Mouse (Mus musculus) left cerebral cortex, adult 6 months (tissue): ENCODE results near the gene Plekha8. TPM values are rescaled to one million over a fixed set of nuclear protein-coding genes. Genes with fewer than 3 reads are reported as not detected.

Experiments
- long read RNA-seq, 2 experiments: library from polyadenylated mRNA; unstranded; transcript quantifications; one replicate each; pipeline ENCODE4 v2.0.0; 2019 to 2020
- polyA plus RNA-seq: library from polyadenylated mRNA; unstranded; fragments of <200 nt; fragmentation: Nextera tagmentation; gene quantifications from 2 replicates; pipeline ENCODE4 v1.2.3, GENCODE M21; 2021

Plekha8 gene
- polyA plus RNA-seq = 1.2 and 3.5 TPM in 2 replicates
- long read RNA-seq, experiment 1, partial matches to known transcripts = 4 of 21 reads
- long read RNA-seq, experiment 1, other reads (novel, unspliced or antisense) = 17 of 21 reads
- long read RNA-seq, experiment 2, partial matches to known transcripts = 0 of 1 reads
- long read RNA-seq, experiment 2, other reads (novel, unspliced or antisense) = 1 of 1 reads

DNA sequence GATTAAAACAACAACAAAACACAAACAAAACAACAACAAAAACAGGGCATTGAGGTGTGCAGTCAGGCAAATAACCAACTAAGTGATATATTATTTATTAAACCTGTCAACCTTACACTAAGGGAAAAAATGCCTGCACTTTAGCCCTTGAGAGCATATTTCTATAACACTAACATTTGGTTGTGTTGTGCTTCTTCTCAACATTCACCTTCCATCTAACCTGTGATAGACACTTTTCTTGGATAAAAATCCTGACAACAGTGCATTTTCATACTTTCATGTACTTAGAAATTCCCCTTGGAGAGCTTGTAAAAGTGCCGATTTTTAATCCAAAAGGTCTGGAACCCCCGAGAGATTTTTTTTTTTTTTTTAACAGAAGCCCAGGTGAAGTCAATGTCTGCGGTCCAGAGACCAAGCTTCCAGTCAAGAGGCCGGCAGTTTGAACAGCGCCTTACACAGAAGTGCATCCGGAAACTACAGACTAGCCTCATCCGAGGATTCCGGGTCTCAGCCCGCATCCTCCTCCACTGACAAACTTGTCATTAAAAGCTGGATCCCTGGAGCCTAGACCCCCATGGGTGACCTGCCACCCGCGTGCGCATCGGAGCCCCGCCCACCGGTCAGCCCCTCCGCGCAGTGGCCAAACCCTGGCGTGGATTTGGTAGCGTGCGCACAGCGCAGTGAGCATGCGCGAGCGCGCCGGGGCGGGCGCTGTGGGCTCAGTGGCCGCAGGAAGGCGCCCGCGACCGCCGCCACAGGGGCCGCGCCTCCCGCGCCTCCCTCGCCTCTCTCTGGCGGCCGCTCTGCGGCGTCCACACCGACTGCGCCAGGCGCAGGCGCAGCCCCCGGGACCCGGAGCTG, at the start of gene Plekha8:
TSS of gene Plekha8 (plus strand) at position 643 of the 861 bp plus-strand sequence.

DNA sequence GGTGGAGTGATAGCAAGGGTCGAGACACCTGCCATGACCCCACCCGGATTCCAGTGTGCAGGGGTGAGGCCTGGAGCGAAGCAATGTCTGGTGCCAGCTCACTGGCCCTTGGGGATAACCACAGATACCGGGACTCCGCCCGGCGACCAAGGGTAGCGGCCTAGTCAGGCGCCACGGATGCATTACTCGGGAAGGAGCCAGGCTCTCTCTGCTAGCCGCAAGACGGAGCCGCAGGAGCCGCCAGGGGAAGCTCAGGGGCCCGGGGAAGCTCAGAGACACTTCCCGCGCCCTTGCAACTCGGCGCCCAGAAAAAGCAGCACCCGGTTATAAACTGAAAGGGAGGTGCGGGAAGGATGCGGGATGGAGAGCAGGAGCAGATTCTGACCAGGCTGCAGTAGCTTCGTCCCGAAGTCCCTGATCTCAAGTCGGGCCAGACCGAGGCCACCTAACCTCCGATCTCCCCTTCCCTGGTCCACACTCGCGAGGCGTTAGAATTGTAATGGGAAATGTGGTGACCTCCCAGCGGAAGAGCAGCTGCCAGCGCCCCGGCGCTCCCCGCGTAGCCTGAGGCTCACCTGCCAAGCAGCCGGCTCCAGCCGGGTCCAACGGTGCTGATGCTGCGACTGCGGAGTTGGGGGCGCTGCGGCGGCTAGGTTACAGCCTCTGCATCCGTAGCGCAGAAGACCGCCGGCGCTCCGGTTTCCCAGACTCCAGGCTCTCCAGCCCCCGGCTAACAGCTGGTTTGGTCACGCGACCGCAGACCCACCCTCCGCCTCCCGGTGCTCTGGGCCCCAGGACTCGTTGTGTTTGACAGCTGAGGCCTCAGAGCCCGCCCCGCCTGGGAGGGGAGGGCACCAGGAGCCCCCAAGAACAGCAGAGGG, 29.0 kb upstream of the Plekha8 start, which contains the start of gene Scrn1:
TSS of gene Scrn1 (minus strand) at position 825 of the 881 bp plus-strand sequence.

DNA sequence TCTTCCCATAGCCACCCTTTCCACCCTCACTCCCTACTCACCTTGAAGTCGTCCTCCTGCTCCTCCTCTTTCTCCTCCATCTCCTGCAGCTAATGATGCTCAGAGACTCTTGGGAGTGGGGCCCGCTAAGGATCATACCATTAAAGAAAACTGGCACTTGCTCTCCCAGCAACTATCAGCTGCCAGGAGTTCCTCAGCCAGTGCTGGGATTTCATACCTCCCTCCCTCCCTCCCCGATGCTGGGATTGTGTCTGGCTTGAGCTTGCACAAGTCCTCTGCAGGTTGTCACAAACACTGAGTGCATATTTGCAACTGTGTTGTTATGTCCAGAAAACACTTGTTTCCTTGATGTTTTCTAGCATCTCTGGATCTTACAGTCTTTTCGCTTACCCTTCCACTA, 2.3 kb downstream of the Plekha8 start, which contains the start of gene Fkbp14:
TSS of gene Fkbp14 (minus strand) at position 101 of the 400 bp plus-strand sequence.

GRCm38 (mm10) chr6:54680891-54681745, 86.2 kb downstream of the Plekha8 start, which contains the start of gene Mturn:
Gene Mturn, plus strand, starts transcription at chr6:54681624.

Other genes with a start within 250 kb of the Plekha8 start
- gene Wipf3, start 165.5 kb upstream of the Plekha8 start, polyA plus RNA-seq = 7.0 and 10.1 TPM in 2 replicates
- 68.2 and 69.0 TPM in 2 replicates for gene Scrn1, start 28.6 kb upstream of the Plekha8 start, polyA plus RNA-seq
- gene Fkbp14, start 2.2 kb downstream of the Plekha8 start, polyA plus RNA-seq = 5.9 and 7.7 TPM in 2 replicates
- gene Mturn, start 86.5 kb downstream of the Plekha8 start, polyA plus RNA-seq = 11.6 and 14.0 TPM in 2 replicates
- gene Znrf2, start 221.8 kb downstream of the Plekha8 start, polyA plus RNA-seq = 0.95 and 2.2 TPM in 2 replicates